Mouse (Mus musculus) natural killer cell, adult 2 months (primary cell): ENCODE data around the gene Brsk2.
A peak's percentile ranks its signal among the peaks of the same experiment; 100 is the strongest.
"Not testable (repeated sequence)": the region's sequence is repeated elsewhere in the genome, so short reads cannot be mapped to it uniquely, and the experiment has no call there.

Experiments
- DNase-seq, 2 experiments: peaks; one replicate each; pipeline ENCODE4 v3.0.0; 2022; ENCODE audit warnings: low spot score in 2 of 2

Gene Brsk2

GRCm38 (mm10) chr7:141948906-141949798, at the start of gene Brsk2:
Brsk2 (plus strand) TSS chr7:141949751.
- peak; percentile 64 to 78 for DNase-seq

- peak in 1 of 2 experiments; percentile 4 for DNase-seq
These were observed 47.7 kb upstream of the Brsk2 start for GRCm38 (mm10) chr7:141901825-141902224.

- peak; percentile 100 for DNase-seq
These were observed 47.3 kb upstream of the Brsk2 start for GRCm38 (mm10) chr7:141902269-141902729.

- DNase-seq, result no peak
These were observed 46.8 kb upstream of the Brsk2 start for GRCm38 (mm10) chr7:141902791-141903190.

- no peak for DNase-seq
These were observed 41.0 kb upstream of the Brsk2 start for GRCm38 (mm10) chr7:141908591-141908990.

- DNase-seq, result no peak
These were observed 38.2 kb upstream of the Brsk2 start for GRCm38 (mm10) chr7:141911305-141911704.

- DNase-seq, result no peak
These were observed 31.1 kb upstream of the Brsk2 start, which contains the start of gene Tollip for GRCm38 (mm10) chr7:141918407-141918806. Tollip (minus strand) TSS chr7:141918507.

- DNase-seq, result not testable (repeated sequence)
These were observed 25.4 kb upstream of the Brsk2 start for GRCm38 (mm10) chr7:141924121-141924520.

GRCm38 (mm10) chr7:141924917-141925316, 24.6 kb upstream of the Brsk2 start:
- DNase-seq, result peak; percentile 32 to 69

GRCm38 (mm10) chr7:141928642-141929041, 20.9 kb upstream of the Brsk2 start:
- no peak for DNase-seq

- DNase-seq, result no peak
These were observed 15.2 kb upstream of the Brsk2 start for GRCm38 (mm10) chr7:141934128-141934898.

- no peak for DNase-seq
These were observed 14.6 kb upstream of the Brsk2 start for GRCm38 (mm10) chr7:141934951-141935350.

GRCm38 (mm10) chr7:141943444-141943843, 6.1 kb upstream of the Brsk2 start:
- DNase-seq, result no peak

- DNase-seq, result no peak
These were observed 3.6 kb upstream of the Brsk2 start for GRCm38 (mm10) chr7:141945927-141946326.

- DNase-seq, result no peak
These were observed 2.0 kb upstream of the Brsk2 start for GRCm38 (mm10) chr7:141947512-141947911.

- DNase-seq, result no peak
These were observed 1.5 kb upstream of the Brsk2 start for GRCm38 (mm10) chr7:141948045-141948444.

GRCm38 (mm10) chr7:141949799-141950103, 200 bp downstream of the Brsk2 start:
- DNase-seq, result no peak

- no peak for DNase-seq
These were observed 808 bp downstream of the Brsk2 start for GRCm38 (mm10) chr7:141950104-141951013.

GRCm38 (mm10) chr7:141951821-141952220, 2.3 kb downstream of the Brsk2 start:
- DNase-seq, result no peak

GRCm38 (mm10) chr7:141952920-141953319, 3.4 kb downstream of the Brsk2 start:
- DNase-seq, result no peak

GRCm38 (mm10) chr7:141953616-141954015, 4.1 kb downstream of the Brsk2 start:
- DNase-seq, result no peak
